Mouse (Mus musculus) neural tube, embryonic 15.5 days (tissue): ENCODE data around the gene Plekha5. TPM values are rescaled to one million over a fixed set of nuclear protein-coding genes. Genes with fewer than 3 reads are reported as not detected.
"Not testable (repeated sequence)": the region's sequence is repeated elsewhere in the genome, so short reads cannot be mapped to it uniquely, and the experiment has no call there.

ENCODE experiments used
- ATAC-seq: fragments of 200-750 bp; cut with Nextera tagmentation; 2 replicates; pipeline ENCODE4 v1.8.0; 2017; ENCODE audit warnings: mild to moderate bottlenecking, moderate TSS enrichment, moderate library complexity; ENCODE audit not compliant: low FRiP score
- H3K27ac ChIP-seq: fragments of 300-500 bp; sonication (generic); replicated peaks from 2 replicates; pipeline ENCODE4 v1.5.1; 2015; ENCODE audit warnings: mild to moderate bottlenecking, inconsistent platforms
- H3K27me3 ChIP-seq: fragments of 300-500 bp; sonication (generic); replicated peaks from 2 replicates; pipeline ENCODE4 v1.6.1; 2015; ENCODE audit warnings: inconsistent platforms
- H3K36me3 ChIP-seq: fragments of 300-500 bp; sonication (generic); 2 replicates; pipeline ENCODE4 v1.6.1; 2015; ENCODE audit warnings: inconsistent platforms
- H3K4me1 ChIP-seq: fragments of 300-500 bp; sonication (generic); 2 replicates; pipeline ENCODE4 v1.6.1; 2015; ENCODE audit warnings: inconsistent platforms
- H3K4me2 ChIP-seq: fragments of 300-500 bp; sonication (generic); 2 replicates; pipeline ENCODE4 v1.6.1; 2015; ENCODE audit warnings: inconsistent platforms, mild to moderate bottlenecking, moderate library complexity
- H3K4me3 ChIP-seq: fragments of 300-500 bp; sonication (generic); replicated peaks from 2 replicates; pipeline ENCODE4 v1.5.1; 2015; ENCODE audit warnings: mild to moderate bottlenecking, inconsistent platforms
- H3K9ac ChIP-seq: fragments of 300-500 bp; sonication (generic); replicated peaks from 2 replicates; pipeline ENCODE4 v1.6.1; 2015; ENCODE audit warnings: mild to moderate bottlenecking, inconsistent platforms
- H3K9me3 ChIP-seq: fragments of 300-500 bp; sonication (generic); replicated peaks from 2 replicates; pipeline ENCODE4 v1.6.1; 2016; ENCODE audit warnings: inconsistent platforms
- WGBS: fragments of 180-500 bp; shearing (Covaris S2); methylation state at CpG from one replicate; pipeline ENCODE4 v1.1.7; 2015; ENCODE audit warnings: mixed read lengths; 5-methylcytosine and 5-hydroxymethylcytosine counted together
- polyA plus RNA-seq: library from polyadenylated mRNA; unstranded; fragments of >200 nt; fragmentation: Nextera tagmentation; extraction: Ambion mirVana; gene quantifications from 2 replicates; pipeline ENCODE4 v1.2.1, GENCODE M21; 2015

Gene Plekha5
- polyA plus RNA-seq, 1 experiment from 2014 or later, result 33.9 TPM

GRCm38 (mm10) chr6:140561917-140562590 lies 138.2 kb downstream of the Plekha5 start:
- no peak for ATAC-seq
- no peaks in the 10 kb centered on the region for H3K9me3 ChIP-seq
- 90% methylated on average over 9 of the region's 9 CpGs for WGBS

DNA sequence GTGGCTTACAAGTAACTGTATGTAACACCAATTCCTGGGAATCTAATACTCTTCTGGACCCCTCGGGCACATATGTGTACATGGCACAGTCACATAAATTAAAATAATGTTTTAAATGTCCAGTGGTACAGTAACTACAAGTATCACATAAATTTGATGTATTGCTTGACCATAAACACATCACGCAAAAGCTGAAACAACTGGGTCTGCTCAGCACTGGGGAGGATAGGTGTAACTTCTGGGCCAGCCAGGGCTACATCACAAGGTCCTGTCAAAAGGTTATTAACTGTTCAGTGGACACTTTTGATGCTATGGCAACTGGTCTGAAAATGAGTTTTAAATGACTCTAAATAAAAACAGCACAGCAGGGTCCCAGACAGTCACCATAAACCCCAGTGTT lies 143.3 kb downstream of the Plekha5 start:
- no peak overlapping the region for H3K9ac ChIP-seq
- H3K36me3 ChIP-seq, result peaks cover 21% of the 10 kb centered on the region
- H3K27ac ChIP-seq, result no peak overlapping the region
- H3K4me3 ChIP-seq, result no peak overlapping the region
- 63% methylated on average over 2 of the region's 2 CpGs for WGBS
- no peaks in the 10 kb centered on the region for H3K9me3 ChIP-seq
- H3K4me1 ChIP-seq, result peaks cover 9% of the 10 kb centered on the region
- no peak overlapping the region for H3K4me2 ChIP-seq
- H3K27me3 ChIP-seq, result no peaks in the 10 kb centered on the region
- ATAC-seq, result no peak

More at GRCm38 (mm10) chr6:140561917-140562590, 138.2 kb downstream of the Plekha5 start:
- no peak overlapping the region for H3K4me2 ChIP-seq
- H3K27me3 ChIP-seq, result no peaks in the 10 kb centered on the region
- H3K9ac ChIP-seq, result no peak overlapping the region
- H3K4me1 ChIP-seq, result peaks cover 2% of the 10 kb centered on the region; the same call in 1 of the 2 replicates
- H3K4me3 ChIP-seq, result no peak overlapping the region
- H3K27ac ChIP-seq, result no peak overlapping the region
- H3K36me3 ChIP-seq, result peaks cover 14% of the 10 kb centered on the region; the same call in 1 of the 2 replicates

- 60% methylated on average over 2 of the region's 2 CpGs for WGBS
- Histone ChIP-seq H3K4me3 (no peak overlapping the region), H3K9ac (no peak overlapping the region), H3K36me3 (peaks cover 27% of the 10 kb centered on the region), H3K4me2 (no peak overlapping the region), H3K4me1 (peaks cover 9% of the 10 kb centered on the region), H3K9me3 (no peaks in the 10 kb centered on the region), H3K27me3 (no peaks in the 10 kb centered on the region), H3K27ac (no peak overlapping the region)
- no peak for ATAC-seq
These were observed 144.0 kb downstream of the Plekha5 start for GRCm38 (mm10) chr6:140567897-140568296.

GRCm38 (mm10) chr6:140570152-140570551 lies 146.3 kb downstream of the Plekha5 start:
- Histone ChIP-seq H3K4me3 (no peak overlapping the region), H3K9ac (no peak overlapping the region), H3K4me2 (no peak overlapping the region), H3K36me3 (peaks cover 41% of the 10 kb centered on the region), H3K9me3 (no peaks in the 10 kb centered on the region), H3K27ac (no peak overlapping the region), H3K27me3 (no peaks in the 10 kb centered on the region), H3K4me1 (peaks cover 9% of the 10 kb centered on the region)
- 58% methylated on average over 11 of the region's 11 CpGs for WGBS
- ATAC-seq, result peak; percentile 71

DNA sequence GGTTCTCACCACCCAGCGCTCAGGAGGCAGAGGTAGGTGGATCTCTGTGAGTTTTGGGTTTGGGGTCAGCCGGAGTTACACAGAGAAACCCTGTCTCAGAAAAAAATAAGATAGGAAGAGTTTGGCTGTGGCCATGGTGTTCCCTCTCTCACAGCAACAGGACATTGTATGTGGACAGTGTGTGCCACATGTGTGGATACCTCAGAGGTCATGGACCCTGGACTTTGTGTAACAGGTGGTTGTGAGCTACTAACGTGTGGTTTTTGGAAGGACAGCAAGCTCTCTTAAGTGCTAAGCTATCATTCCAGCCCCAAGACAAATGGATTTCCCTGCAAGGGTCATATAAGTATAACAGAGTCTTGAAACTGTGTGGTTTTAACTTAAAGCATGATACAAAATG lies 151.1 kb downstream of the Plekha5 start:
- Histone ChIP-seq H3K27ac (no peak overlapping the region), H3K9ac (no peak overlapping the region), H3K27me3 (no peaks in the 10 kb centered on the region), H3K4me2 (no peak overlapping the region), H3K4me3 (no peak overlapping the region), H3K36me3 (peaks cover 58% of the 10 kb centered on the region), H3K9me3 (no peaks in the 10 kb centered on the region), H3K4me1 (no peaks in the 10 kb centered on the region)
- 93% methylated on average over 3 of the region's 3 CpGs for WGBS
- no peak for ATAC-seq

GRCm38 (mm10) chr6:140576133-140576532 lies 152.3 kb downstream of the Plekha5 start:
- no peaks in the 10 kb centered on the region for H3K9me3 ChIP-seq
- H3K36me3 ChIP-seq, result peaks cover 54% of the 10 kb centered on the region
- 82% methylated on average over 8 of the region's 8 CpGs for WGBS
- no peak overlapping the region for H3K27ac ChIP-seq
- H3K4me3 ChIP-seq, result no peak overlapping the region
- H3K27me3 ChIP-seq, result no peaks in the 10 kb centered on the region
- no peak for ATAC-seq
- no peak overlapping the region for H3K4me2 ChIP-seq
- no peaks in the 10 kb centered on the region for H3K4me1 ChIP-seq
- no peak overlapping the region for H3K9ac ChIP-seq

- WGBS, result 72% methylated on average over 18 of the region's 18 CpGs
- Histone ChIP-seq H3K36me3 (peaks cover 46% of the 10 kb centered on the region), H3K4me2 (no peak overlapping the region), H3K27ac (no peak overlapping the region), H3K4me3 (no peak overlapping the region), H3K9ac (no peak overlapping the region), H3K4me1 (no peaks in the 10 kb centered on the region), H3K9me3 (no peaks in the 10 kb centered on the region), H3K27me3 (no peaks in the 10 kb centered on the region)
- ATAC-seq, result no peak
These were observed 153.3 kb downstream of the Plekha5 start for GRCm38 (mm10) chr6:140576961-140577821.

DNA sequence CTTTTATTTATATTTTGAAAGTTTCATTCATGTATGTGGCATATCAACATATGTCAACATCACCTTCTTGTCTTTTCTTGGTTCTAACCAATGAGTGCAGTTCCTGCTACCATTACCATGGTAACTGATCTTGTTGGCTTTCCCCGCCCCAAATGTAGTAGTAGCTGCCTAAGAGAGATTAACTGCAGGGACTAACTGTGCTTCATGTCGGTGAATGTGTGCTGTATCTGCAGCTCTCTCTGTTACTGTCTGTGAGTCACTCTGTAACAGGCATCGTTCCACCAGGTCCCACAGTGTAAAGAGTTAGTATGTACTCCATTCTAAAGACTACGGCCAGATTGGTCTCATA lies 153.9 kb downstream of the Plekha5 start:
- ATAC-seq, result no peak
- no peak overlapping the region for H3K27ac ChIP-seq
- H3K9me3 ChIP-seq, result no peaks in the 10 kb centered on the region
- no peaks in the 10 kb centered on the region for H3K27me3 ChIP-seq
- no peak overlapping the region for H3K4me3 ChIP-seq
- H3K4me2 ChIP-seq, result no peak overlapping the region
- no peaks in the 10 kb centered on the region for H3K4me1 ChIP-seq
- WGBS, result 92% methylated on average over 4 of the region's 4 CpGs
- H3K36me3 ChIP-seq, result peaks cover 45% of the 10 kb centered on the region
- H3K9ac ChIP-seq, result no peak overlapping the region

DNA sequence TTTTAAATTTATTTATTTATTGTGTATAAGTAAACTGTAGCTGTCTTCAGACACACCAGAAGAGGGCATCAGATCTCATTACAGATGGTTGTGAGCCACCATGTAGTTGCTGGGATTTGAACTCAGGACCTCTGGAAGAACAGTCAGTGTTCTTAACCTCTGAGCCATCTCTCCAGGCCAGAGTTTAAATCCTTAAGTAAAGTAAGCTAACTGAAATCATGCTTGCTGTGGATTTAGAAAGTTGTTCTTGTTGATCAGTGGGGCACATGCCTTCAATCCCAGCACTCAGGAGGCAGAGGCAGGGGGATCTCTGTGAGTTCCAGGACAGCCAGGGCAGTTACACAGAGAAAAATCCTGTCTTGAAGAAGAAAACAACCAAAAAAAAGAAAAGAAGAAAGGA lies 155.1 kb downstream of the Plekha5 start:
- H3K4me1 ChIP-seq, H3K9ac ChIP-seq, H3K27ac ChIP-seq, H3K9me3 ChIP-seq, ATAC-seq, H3K27me3 ChIP-seq, H3K4me2 ChIP-seq, H3K4me3 ChIP-seq: not testable (repeated sequence)
- peaks cover 45% of the 10 kb centered on the region for H3K36me3 ChIP-seq

- Histone ChIP-seq H3K9me3 (no peaks in the 10 kb centered on the region), H3K36me3 (peaks cover 38% of the 10 kb centered on the region), H3K4me1 (no peaks in the 10 kb centered on the region), H3K9ac (no peak overlapping the region), H3K27ac (no peak overlapping the region), H3K27me3 (no peaks in the 10 kb centered on the region), H3K4me3 (no peak overlapping the region), H3K4me2 (no peak overlapping the region)
- no peak for ATAC-seq
- WGBS, result 91% methylated on average over 4 of the region's 4 CpGs
These were observed 156.3 kb downstream of the Plekha5 start for GRCm38 (mm10) chr6:140580170-140580569.

GRCm38 (mm10) chr6:140586714-140587259 lies 162.9 kb downstream of the Plekha5 start:
- Histone ChIP-seq H3K27me3 (no peaks in the 10 kb centered on the region), H3K36me3 (peaks cover 66% of the 10 kb centered on the region), H3K9me3 (no peaks in the 10 kb centered on the region), H3K9ac (no peak overlapping the region), H3K4me3 (no peak overlapping the region), H3K4me1 (no peaks in the 10 kb centered on the region), H3K4me2 (no peak overlapping the region), H3K27ac (no peak overlapping the region)
- 88% methylated on average over 8 of the region's 8 CpGs for WGBS
- no peak for ATAC-seq

- Histone ChIP-seq H3K36me3 (peaks cover 80% of the 10 kb centered on the region), H3K4me3 (no peak overlapping the region), H3K4me2 (no peak overlapping the region), H3K27ac (no peak overlapping the region), H3K9ac (no peak overlapping the region), H3K9me3 (no peaks in the 10 kb centered on the region), H3K27me3 (no peaks in the 10 kb centered on the region), H3K4me1 (no peaks in the 10 kb centered on the region)
- WGBS, result 93% methylated on average over 5 of the region's 5 CpGs
- no peak for ATAC-seq
These were observed 167.5 kb downstream of the Plekha5 start for GRCm38 (mm10) chr6:140591331-140591730.
